Mouse (Mus musculus) Patski (cell line): ENCODE measurements around the gene Cers3. TPM values are rescaled to one million over a fixed set of nuclear protein-coding genes. Genes with fewer than 3 reads are reported as not detected.

Source experiments
- ATAC-seq: fragments of 100-300 bp; one replicate; pipeline ENCODE4 v1.8.0; 2021
- CTCF ChIA-PET: fragments of 350-600 bp; sonication (Branson Sonifier 250); formaldehyde crosslinking; loops from one replicate; lab custom pipeline; 2022; ENCODE audit warnings: inconsistent platforms; lab: Charles Lee
- POLR2A ChIA-PET: fragments of 350-600 bp; sonication (Branson Sonifier 250); formaldehyde crosslinking; loops from one replicate; lab custom pipeline; 2022; ENCODE audit warnings: antibody characterized with exemption, inconsistent platforms; lab: Charles Lee
- DNase-seq: peaks from one replicate; pipeline ENCODE4 v3.0.0-alpha.2; 2011; ENCODE audit warnings: low read depth, low spot score
- H3K27me3 ChIP-seq: fragments of 371-371 bp; one replicate; pipeline ENCODE4 v1.5.1; 2021
- CTCF ChIP-seq: fragments of 100-300 bp; IDR thresholded peaks from one replicate; pipeline ENCODE4 v1.5.1; 2021
- in situ Hi-C: fragments of 300-500 bp; cut with MboI; formaldehyde crosslinking; loops from 3 replicates; pipeline ENCODE4 v1.11.1; 2018; ENCODE audit warnings: low pct_unique_long_range_greater_than_20kb, mixed read lengths
- polyA plus RNA-seq: library from polyadenylated mRNA; unstranded; gene quantifications from one replicate; pipeline ENCODE4 v1.2.3, GENCODE M21; 2021

Cers3 gene
- polyA plus RNA-seq, 1 experiment from 2014 or later = 0.10 TPM

GRCm38 (mm10) chr7:66771252-66771651 is 27.9 kb downstream of the Cers3 start:
- in situ Hi-C loops = no loop called here
- ATAC-seq = no peak
- ChIA-PET CTCF (interaction anchor here (1.6 kb wide), 1 partner anchor 44 kb away, joined by 3 read pairs; no protein-coding TSS in a partner anchor), POLR2A (no interaction called here)
- no peak for DNase-seq
- TF ChIP-seq CTCF = no peak
- no peaks in the 10 kb centered on the region for H3K27me3 ChIP-seq

- in situ Hi-C loops = no loop called here
- POLR2A ChIA-PET = interaction anchor here (0.6 kb wide), 1 partner anchor 24 kb away, joined by 3 read pairs; no protein-coding TSS in a partner anchor
- H3K27me3 ChIP-seq = no peaks in the 10 kb centered on the region
- CTCF ChIA-PET = interaction anchor here (1.1 kb wide), 1 partner anchor 36 kb away, joined by 4 read pairs; the partner anchor contains the start of gene Cers3
- DNase-seq = no peak
- TF ChIP-seq CTCF = no peak
- no peak for ATAC-seq
Observed at GRCm38 (mm10) chr7:66779411-66779810, 36.1 kb downstream of the Cers3 start.

GRCm38 (mm10) chr7:66779944-66780942 is 36.9 kb downstream of the Cers3 start:
- ChIA-PET POLR2A (interaction anchor here (0.6 kb wide), 1 partner anchor 25 kb away, joined by 3 read pairs; no protein-coding TSS in a partner anchor), CTCF (no interaction called here)
- DNase-seq (peak; percentile 54), ATAC-seq (peak; percentile 91)
- TF ChIP-seq CTCF = no peak
- no peaks in the 10 kb centered on the region for H3K27me3 ChIP-seq
- in situ Hi-C loops = no loop called here

DNA sequence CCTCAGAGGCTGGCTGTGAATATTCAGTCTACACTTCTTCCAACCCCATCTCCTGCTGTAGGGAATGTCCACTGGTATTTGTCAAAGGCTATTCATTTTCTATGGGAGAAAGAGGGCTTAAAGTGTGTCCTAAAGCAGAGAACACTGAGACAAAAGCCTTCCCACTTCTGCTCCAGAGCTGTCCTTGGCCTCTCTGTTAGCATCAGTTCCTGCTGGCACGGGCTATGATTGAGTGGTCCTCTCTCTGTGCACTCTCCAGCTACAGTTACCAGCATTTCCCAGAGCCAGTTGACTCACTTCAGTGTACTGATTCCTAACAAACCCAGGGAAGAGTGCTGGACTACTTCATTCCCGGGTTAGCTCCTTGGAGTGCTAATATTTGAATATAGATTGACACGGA is 43.2 kb downstream of the Cers3 start:
- CTCF ChIA-PET = interaction anchor here (1.0 kb wide), 1 partner anchor 11 kb away, joined by 3 read pairs; no protein-coding TSS in a partner anchor
- in situ Hi-C loops = no loop called here

DNA sequence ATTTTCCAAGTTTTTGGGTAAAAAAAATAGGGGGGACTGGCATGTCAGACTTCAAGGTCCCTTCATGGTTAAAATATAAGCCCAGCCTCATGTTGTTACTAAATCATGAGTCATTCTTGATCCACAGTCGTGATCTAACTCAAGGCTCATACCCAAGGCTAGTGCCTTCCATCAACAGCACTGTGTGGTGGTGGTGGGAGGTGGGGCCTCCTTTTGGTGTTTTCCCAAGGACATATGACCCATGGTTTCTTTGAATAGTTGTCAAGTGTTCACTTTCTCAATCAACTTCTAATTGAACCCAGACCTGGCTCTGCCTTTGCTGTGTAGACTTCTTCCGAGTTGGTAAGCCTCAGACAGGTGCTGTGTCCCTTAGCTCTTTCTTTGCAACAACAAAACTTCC is 44.5 kb downstream of the Cers3 start:
- H3K27me3 ChIP-seq = no peaks in the 10 kb centered on the region
- DNase-seq (no peak), ATAC-seq (no peak)
- CTCF ChIA-PET = interaction anchor here (1.1 kb wide), 1 partner anchor 9 kb away, joined by 3 read pairs; no protein-coding TSS in a partner anchor
- in situ Hi-C loops = no loop called here
- no peak for TF ChIP-seq CTCF
- POLR2A ChIA-PET = no interaction called here

More for the DNA sequence above, 43.2 kb downstream of the Cers3 start:
- no peak for TF ChIP-seq CTCF
- H3K27me3 ChIP-seq = no peaks in the 10 kb centered on the region
- POLR2A ChIA-PET = no interaction called here
- ATAC-seq = no peak
- DNase-seq = no peak

- TF ChIP-seq CTCF = no peak
- no peak for ATAC-seq
- POLR2A ChIA-PET = no interaction called here
- no peak for DNase-seq
- in situ Hi-C loops = no loop called here
- CTCF ChIA-PET = no interaction called here
- no peaks in the 10 kb centered on the region for H3K27me3 ChIP-seq
Observed at GRCm38 (mm10) chr7:66789860-66790748, 46.8 kb downstream of the Cers3 start.

- ChIA-PET CTCF (no interaction called here), POLR2A (no interaction called here)
- in situ Hi-C loops = no loop called here
- no peak for TF ChIP-seq CTCF
- no peak for ATAC-seq
- no peak for DNase-seq
- H3K27me3 ChIP-seq = no peaks in the 10 kb centered on the region
Observed at GRCm38 (mm10) chr7:66791022-66791421, 47.7 kb downstream of the Cers3 start.

GRCm38 (mm10) chr7:66796909-66797308 is 53.6 kb downstream of the Cers3 start:
- no peaks in the 10 kb centered on the region for H3K27me3 ChIP-seq
- POLR2A ChIA-PET = no interaction called here
- no peak for ATAC-seq
- in situ Hi-C loops = no loop called here
- DNase-seq = peak; percentile 28
- CTCF ChIA-PET = interaction anchor here (1.2 kb wide), 1 partner anchor 9 kb away, joined by 3 read pairs; no protein-coding TSS in a partner anchor
- no peak for TF ChIP-seq CTCF

DNA sequence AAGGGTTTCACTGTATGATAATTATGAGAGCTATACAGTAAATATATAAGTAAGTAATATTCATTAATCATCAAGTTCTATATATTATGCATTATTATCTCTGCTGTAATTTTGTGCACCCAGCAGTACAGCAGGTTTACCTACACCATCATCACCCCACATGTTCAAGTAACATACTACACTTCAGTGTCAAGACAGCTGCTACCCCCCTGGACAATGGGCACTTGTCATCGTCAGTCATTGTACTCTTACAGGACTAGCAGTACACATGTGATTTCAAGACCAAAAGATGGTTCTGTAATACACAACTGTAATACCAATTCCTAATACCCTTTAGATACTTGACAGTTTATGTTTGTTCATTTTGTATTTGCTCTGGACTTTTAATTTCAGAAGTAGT is 54.0 kb downstream of the Cers3 start:
- ChIA-PET POLR2A (no interaction called here), CTCF (interaction anchor here (1.2 kb wide), 1 partner anchor 9 kb away, joined by 3 read pairs; no protein-coding TSS in a partner anchor)
- in situ Hi-C loops = no loop called here
- no peak for TF ChIP-seq CTCF
- ATAC-seq = no peak
- DNase-seq = no peak
- no peaks in the 10 kb centered on the region for H3K27me3 ChIP-seq

GRCm38 (mm10) chr7:66798826-66799225 is 55.5 kb downstream of the Cers3 start:
- POLR2A ChIA-PET = no interaction called here
- no peak for TF ChIP-seq CTCF
- no peaks in the 10 kb centered on the region for H3K27me3 ChIP-seq
- ATAC-seq (no peak), DNase-seq (no peak)
- in situ Hi-C loops = no loop called here
- CTCF ChIA-PET = no interaction called here
